Mouse (Mus musculus) embryonic fibroblast, embryonic 13.5 days (primary cell): ENCODE measurements around the gene Mid1.
"Not testable (repeated sequence)": the region's sequence is repeated elsewhere in the genome, so short reads cannot be mapped to it uniquely, and the experiment has no call there.

Experiments
- CTCF ChIP-seq: IDR thresholded peaks from 2 replicates; pipeline ENCODE4 v1.5.1; 2011; ENCODE audit warnings: mild to moderate bottlenecking, control low read depth, low read length, moderate library complexity, borderline replicate concordance; ENCODE audit not compliant: insufficient read depth
- POLR2A ChIP-seq: IDR thresholded peaks from 2 replicates; pipeline ENCODE4 v1.6.1; 2011; ENCODE audit warnings: low read depth, mild to moderate bottlenecking, control low read depth, low read length, moderate library complexity

- TF ChIP-seq POLR2A, CTCF: not testable (repeated sequence)
These were observed 289.5 kb downstream of the Mid1 start for GRCm38 (mm10) chrX:169974456-169974855.
